Mouse (Mus musculus): ENCODE measurements around the gene Kmt2a. TPM values are rescaled to one million over a fixed set of nuclear protein-coding genes. Genes with fewer than 3 reads are reported as not detected.

Kmt2a gene
- polyA plus RNA-seq, 1 experiment from 2014 or later, result 14.7 TPM

DNA sequence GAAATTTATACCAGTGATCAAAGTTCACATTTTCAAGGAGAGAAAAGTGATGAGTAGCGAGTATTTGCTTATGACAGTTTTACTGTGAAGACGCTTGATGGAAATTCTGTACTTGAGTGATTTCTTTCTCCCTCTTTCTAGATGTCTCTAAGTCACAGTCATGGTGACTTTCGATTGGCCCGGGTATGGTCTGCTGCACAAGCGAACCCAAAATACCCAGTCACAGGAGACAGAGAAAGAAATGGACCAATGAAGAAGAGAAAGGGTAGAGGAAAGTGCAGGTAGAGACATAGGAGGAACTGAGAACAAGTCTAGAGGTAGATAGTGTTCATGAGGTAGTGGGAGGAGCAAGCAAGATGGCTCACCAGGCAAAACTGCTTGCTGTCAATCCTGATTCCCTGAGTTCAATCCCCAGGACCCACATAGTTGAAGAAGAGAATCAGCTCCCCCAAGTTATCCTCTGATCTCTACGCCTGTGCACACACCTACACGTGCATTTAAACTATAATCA, 7.1 kb upstream of the Kmt2a start:
- ATAC-seq (replicated peaks; ENCODE audit: low FRiP score, low TSS enrichment, low read depth) (no peak), DNase-seq (ENCODE audit: low spot score) (no peak)
- H3K4me1 ChIP-seq (replicated peaks; ENCODE audit: control insufficient read depth, insufficient read depth, low read length), result 0 out of 2 replicates have a peak, but pooled peaks cover 3% of the 10 kb centered on the region
- H3K4me2 ChIP-seq (ENCODE audit: low read length), result no peak overlapping the region
- no peak overlapping the region for H3K9ac ChIP-seq (ENCODE audit: low read length)
- WGBS, result 87% methylated on average over 7 of the region's 7 CpGs
- no peaks in the 10 kb centered on the region for H3K9me3 ChIP-seq (ENCODE audit: control insufficient read depth, low read length)
- H3K27me3 ChIP-seq (replicated peaks; ENCODE audit: control insufficient read depth, insufficient read depth, low read length), result no peaks in the 10 kb centered on the region
- H3K36me3 ChIP-seq (ENCODE audit: control insufficient read depth, insufficient read depth, low read length), result no peaks in the 10 kb centered on the region
- H3K27ac ChIP-seq (ENCODE audit: low read depth), result no peak overlapping the region
- no peak overlapping the region for H3K4me3 ChIP-seq (ENCODE audit: low read depth, low read length)

GRCm38 (mm10) chr9:44882981-44883569, 2.0 kb upstream of the Kmt2a start:
- no peak for ATAC-seq (replicated peaks; ENCODE audit: low FRiP score, low TSS enrichment, low read depth)
- no peak overlapping the region for H3K27ac ChIP-seq (ENCODE audit: low read depth)
- peak; percentile 71 for DNase-seq (ENCODE audit: low spot score)
- H3K4me1 ChIP-seq (replicated peaks; ENCODE audit: control insufficient read depth, insufficient read depth, low read length), result peaks cover 21% of the 10 kb centered on the region
- H3K4me3 ChIP-seq (ENCODE audit: low read depth, low read length), result peak overlapping the region; percentile 98
- peak overlapping the region; percentile 98 for H3K4me2 ChIP-seq (ENCODE audit: low read length)
- no peaks in the 10 kb centered on the region for H3K27me3 ChIP-seq (replicated peaks; ENCODE audit: control insufficient read depth, insufficient read depth, low read length)
- H3K9me3 ChIP-seq (ENCODE audit: control insufficient read depth, low read length), result no peaks in the 10 kb centered on the region
- H3K36me3 ChIP-seq (ENCODE audit: control insufficient read depth, insufficient read depth, low read length), result 0 out of 2 replicates have a peak, but pooled peaks cover 3% of the 10 kb centered on the region
- peak overlapping the region; percentile 64; the same call in 1 of the 2 replicates for H3K9ac ChIP-seq (ENCODE audit: low read length)
- WGBS, result under 1% methylated on average over 21 of the region's 21 CpGs

- DNase-seq (ENCODE audit: low spot score) (peak; percentile 85), ATAC-seq (replicated peaks; ENCODE audit: low FRiP score, low TSS enrichment, low read depth) (peak; percentile 65)
- Histone ChIP-seq H3K4me3 (ENCODE audit: low read depth, low read length) (peak overlapping the region; percentile 98), H3K27me3 (replicated peaks; ENCODE audit: control insufficient read depth, insufficient read depth, low read length) (no peaks in the 10 kb centered on the region), H3K27ac (ENCODE audit: low read depth) (peak overlapping the region; percentile 89), H3K36me3 (ENCODE audit: control insufficient read depth, insufficient read depth, low read length) (0 out of 2 replicates have a peak, but pooled peaks cover 5% of the 10 kb centered on the region), H3K4me2 (ENCODE audit: low read length) (peak overlapping the region; percentile 98), H3K9me3 (ENCODE audit: control insufficient read depth, low read length) (no peaks in the 10 kb centered on the region), H3K4me1 (replicated peaks; ENCODE audit: control insufficient read depth, insufficient read depth, low read length) (peaks cover 27% of the 10 kb centered on the region), H3K9ac (ENCODE audit: low read length) (peak overlapping the region; percentile 64)
- WGBS, result 0% methylated on average over 26 of the region's 27 CpGs
These were observed 1.4 kb upstream of the Kmt2a start for GRCm38 (mm10) chr9:44882436-44882980.

DNA sequence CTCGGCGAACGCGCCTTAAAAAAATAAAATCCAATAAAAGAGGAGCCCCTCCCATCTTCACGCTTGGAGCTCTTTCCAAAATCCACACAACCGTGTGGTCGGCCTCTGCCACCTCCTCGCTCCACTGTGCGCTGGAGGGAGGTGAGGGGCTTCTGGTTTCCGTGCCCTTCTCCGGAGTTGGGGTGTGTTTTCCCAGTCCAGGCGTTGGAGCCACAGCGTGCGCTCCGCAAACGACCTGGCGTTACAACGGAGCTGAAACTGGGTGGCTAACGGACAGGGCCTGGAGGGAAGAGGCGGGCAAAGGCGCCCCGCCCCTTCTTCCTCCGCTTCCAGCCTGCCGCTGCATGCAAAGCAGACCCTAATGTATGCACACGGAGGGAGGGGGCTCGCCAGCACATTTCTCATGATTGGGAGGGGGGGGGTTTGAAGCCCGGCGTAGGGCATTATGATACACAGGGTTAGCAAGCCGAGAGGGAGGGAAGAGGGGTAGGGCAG, 892 bp upstream of the Kmt2a start:
- Histone ChIP-seq H3K4me3 (ENCODE audit: low read depth, low read length) (peak overlapping the region; percentile 98), H3K27ac (ENCODE audit: low read depth) (peak overlapping the region; percentile 89), H3K27me3 (replicated peaks; ENCODE audit: control insufficient read depth, insufficient read depth, low read length) (no peaks in the 10 kb centered on the region), H3K9me3 (ENCODE audit: control insufficient read depth, low read length) (no peaks in the 10 kb centered on the region), H3K4me1 (replicated peaks; ENCODE audit: control insufficient read depth, insufficient read depth, low read length) (peaks cover 32% of the 10 kb centered on the region), H3K9ac (ENCODE audit: low read length) (peak overlapping the region; percentile 64), H3K36me3 (ENCODE audit: control insufficient read depth, insufficient read depth, low read length) (0 out of 2 replicates have a peak, but pooled peaks cover 5% of the 10 kb centered on the region), H3K4me2 (ENCODE audit: low read length) (peak overlapping the region; percentile 98)
- ATAC-seq (replicated peaks; ENCODE audit: low FRiP score, low TSS enrichment, low read depth) (peak; percentile 63), DNase-seq (ENCODE audit: low spot score) (peak; percentile 88)
- under 1% methylated on average over 29 of the region's 29 CpGs for WGBS

- peak; percentile 64 for DNase-seq (ENCODE audit: low spot score)
- H3K27ac ChIP-seq (ENCODE audit: low read depth), result peak overlapping the region; percentile 75
- H3K27me3 ChIP-seq (replicated peaks; ENCODE audit: control insufficient read depth, insufficient read depth, low read length), result no peaks in the 10 kb centered on the region
- peak overlapping the region; percentile 98 for H3K4me3 ChIP-seq (ENCODE audit: low read depth, low read length)
- peak overlapping the region; percentile 66 for H3K4me2 ChIP-seq (ENCODE audit: low read length)
- ATAC-seq (replicated peaks; ENCODE audit: low FRiP score, low TSS enrichment, low read depth), result peak; percentile 21; the same call in 1 of the 2 replicates
- peak overlapping the region; percentile 91 for H3K9ac ChIP-seq (ENCODE audit: low read length)
- peaks cover 45% of the 10 kb centered on the region for H3K4me1 ChIP-seq (replicated peaks; ENCODE audit: control insufficient read depth, insufficient read depth, low read length)
- H3K9me3 ChIP-seq (ENCODE audit: control insufficient read depth, low read length), result no peaks in the 10 kb centered on the region
- 0 out of 2 replicates have a peak, but pooled peaks cover 5% of the 10 kb centered on the region for H3K36me3 ChIP-seq (ENCODE audit: control insufficient read depth, insufficient read depth, low read length)
- WGBS, result under 1% methylated on average over 42 of the region's 44 CpGs
These were observed 601 bp downstream of the Kmt2a start for GRCm38 (mm10) chr9:44880309-44881081.

DNA sequence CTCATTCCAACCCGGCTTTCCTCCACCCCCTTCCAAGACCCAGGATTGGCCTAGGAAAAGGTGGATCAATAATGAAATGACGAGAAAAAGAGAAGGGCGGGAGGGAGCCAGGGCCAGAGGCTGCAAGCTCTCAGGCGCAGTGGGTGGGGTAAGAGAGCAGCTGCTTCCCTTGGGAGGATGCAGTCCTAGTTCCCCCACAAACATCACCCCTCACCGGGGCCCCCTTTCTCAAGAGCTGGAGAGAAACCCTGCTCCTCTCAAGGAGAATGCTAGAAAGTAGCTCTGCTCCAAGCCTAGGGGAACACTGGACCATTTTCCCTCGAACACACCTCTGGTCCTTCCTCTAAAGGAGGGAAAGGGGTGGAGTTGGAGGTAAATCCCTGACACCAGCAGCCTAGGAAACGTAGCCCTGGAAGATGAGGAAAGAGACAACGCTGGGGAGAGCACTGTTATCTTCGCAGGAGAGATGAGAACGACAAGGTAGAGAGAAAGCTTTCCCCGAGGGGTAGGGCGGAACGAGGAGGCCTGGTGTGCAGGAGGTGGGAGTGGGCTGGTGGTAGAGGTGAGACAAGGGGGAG, 1.3 kb downstream of the Kmt2a start:
- H3K9ac ChIP-seq (ENCODE audit: low read length), result peak overlapping the region; percentile 91
- WGBS, result under 1% methylated on average over 13 of the region's 13 CpGs
- H3K27ac ChIP-seq (ENCODE audit: low read depth), result peak overlapping the region; percentile 75
- H3K9me3 ChIP-seq (ENCODE audit: control insufficient read depth, low read length), result no peaks in the 10 kb centered on the region
- DNase-seq (ENCODE audit: low spot score) (peak; percentile 66), ATAC-seq (replicated peaks; ENCODE audit: low FRiP score, low TSS enrichment, low read depth) (no peak)
- H3K4me2 ChIP-seq (ENCODE audit: low read length), result peak overlapping the region; percentile 66
- H3K27me3 ChIP-seq (replicated peaks; ENCODE audit: control insufficient read depth, insufficient read depth, low read length), result no peaks in the 10 kb centered on the region
- H3K36me3 ChIP-seq (ENCODE audit: control insufficient read depth, insufficient read depth, low read length), result 0 out of 2 replicates have a peak, but pooled peaks cover 5% of the 10 kb centered on the region
- H3K4me1 ChIP-seq (replicated peaks; ENCODE audit: control insufficient read depth, insufficient read depth, low read length), result peaks cover 46% of the 10 kb centered on the region
- H3K4me3 ChIP-seq (ENCODE audit: low read depth, low read length), result peak overlapping the region; percentile 98

- peak overlapping the region; percentile 98 for H3K4me3 ChIP-seq (ENCODE audit: low read depth, low read length)
- H3K27ac ChIP-seq (ENCODE audit: low read depth), result peak overlapping the region; percentile 75
- H3K9me3 ChIP-seq (ENCODE audit: control insufficient read depth, low read length), result no peaks in the 10 kb centered on the region
- WGBS, result 29% methylated on average over 9 of the region's 9 CpGs
- 0 out of 2 replicates have a peak, but pooled peaks cover 5% of the 10 kb centered on the region for H3K36me3 ChIP-seq (ENCODE audit: control insufficient read depth, insufficient read depth, low read length)
- H3K4me2 ChIP-seq (ENCODE audit: low read length), result peak overlapping the region; percentile 66
- H3K4me1 ChIP-seq (replicated peaks; ENCODE audit: control insufficient read depth, insufficient read depth, low read length), result peaks cover 54% of the 10 kb centered on the region
- DNase-seq (ENCODE audit: low spot score) (no peak), ATAC-seq (replicated peaks; ENCODE audit: low FRiP score, low TSS enrichment, low read depth) (no peak)
- no peaks in the 10 kb centered on the region for H3K27me3 ChIP-seq (replicated peaks; ENCODE audit: control insufficient read depth, insufficient read depth, low read length)
- peak overlapping the region; percentile 91 for H3K9ac ChIP-seq (ENCODE audit: low read length)
These were observed 2.2 kb downstream of the Kmt2a start for GRCm38 (mm10) chr9:44878776-44879500.

Measured in intestine, embryonic 14.5 days (tissue).